Mouse (Mus musculus) kidney, postnatal 0 days (tissue): ENCODE measurements around the gene 1700029F12Rik. TPM values are rescaled to one million over a fixed set of nuclear protein-coding genes. Genes with fewer than 3 reads are reported as not detected.
"Not testable (repeated sequence)": the region's sequence is repeated elsewhere in the genome, so short reads cannot be mapped to it uniquely, and the experiment has no call there.

ENCODE experiments used
- ATAC-seq: fragments of 200-750 bp; cut with Nextera tagmentation; replicated peaks from 2 replicates; pipeline ENCODE4 v1.8.0; 2017; ENCODE audit warnings: low read depth, moderate number of reproducible peaks, moderate TSS enrichment, moderate library complexity; ENCODE audit not compliant: low FRiP score
- DNase-seq: peaks from one replicate; pipeline ENCODE4 v3.0.0-alpha.2; 2016; ENCODE audit warnings: low spot score
- H3K27ac ChIP-seq: fragments of 300-500 bp; sonication (generic); 2 replicates; pipeline ENCODE4 v1.5.1; 2014; ENCODE audit warnings: mild to moderate bottlenecking
- H3K27me3 ChIP-seq: fragments of 300-500 bp; sonication (generic); 2 replicates; pipeline ENCODE4 v1.6.1; 2014; ENCODE audit warnings: low read length, mixed read lengths; ENCODE audit not compliant: insufficient read depth
- H3K36me3 ChIP-seq: fragments of 300-500 bp; sonication (generic); 2 replicates; pipeline ENCODE4 v1.6.1; 2014; ENCODE audit warnings: low read length, mixed read lengths; ENCODE audit not compliant: insufficient read depth
- H3K4me1 ChIP-seq: fragments of 300-500 bp; sonication (generic); replicated peaks from 2 replicates; pipeline ENCODE4 v1.6.1; 2014; ENCODE audit warnings: antibody characterized with exemption, low read length, mixed read lengths; ENCODE audit not compliant: insufficient read depth
- H3K4me2 ChIP-seq: fragments of 300-500 bp; sonication (generic); 2 replicates; pipeline ENCODE4 v1.6.1; 2014; ENCODE audit warnings: mild to moderate bottlenecking, low read length, moderate library complexity, mixed read lengths
- H3K4me3 ChIP-seq: fragments of 300-500 bp; sonication (generic); replicated peaks from 2 replicates; pipeline ENCODE4 v1.5.1; 2014; ENCODE audit warnings: low read depth, low read length
- H3K9ac ChIP-seq: fragments of 300-500 bp; sonication (generic); 2 replicates; pipeline ENCODE4 v1.6.1; 2014; ENCODE audit warnings: low read depth, low read length
- H3K9me3 ChIP-seq: fragments of 300-500 bp; sonication (generic); replicated peaks from 2 replicates; pipeline ENCODE4 v1.6.1; 2016; ENCODE audit warnings: low read length, inconsistent platforms, mixed read lengths
- CTCF ChIP-seq: IDR thresholded peaks from 2 replicates; pipeline ENCODE4 v1.5.1; 2016; ENCODE audit warnings: antibody characterized with exemption, low read depth, mild to moderate bottlenecking, moderate library complexity
- WGBS: fragments of 180-500 bp; shearing (Covaris S2); extraction: QIAGEN DNeasy Blood & Tissue Kit; methylation state at CpG from one replicate; pipeline ENCODE4 v1.1.7; 2014; 5-methylcytosine and 5-hydroxymethylcytosine counted together
- polyA plus RNA-seq: library from polyadenylated mRNA; unstranded; fragments of >200 nt; fragmentation: Nextera tagmentation; extraction: Ambion mirVana; gene quantifications from 2 replicates; pipeline ENCODE4 v1.2.1, GENCODE M21; 2015

Gene 1700029F12Rik
- polyA plus RNA-seq, 1 experiment from 2014 or later: not detected

DNA sequence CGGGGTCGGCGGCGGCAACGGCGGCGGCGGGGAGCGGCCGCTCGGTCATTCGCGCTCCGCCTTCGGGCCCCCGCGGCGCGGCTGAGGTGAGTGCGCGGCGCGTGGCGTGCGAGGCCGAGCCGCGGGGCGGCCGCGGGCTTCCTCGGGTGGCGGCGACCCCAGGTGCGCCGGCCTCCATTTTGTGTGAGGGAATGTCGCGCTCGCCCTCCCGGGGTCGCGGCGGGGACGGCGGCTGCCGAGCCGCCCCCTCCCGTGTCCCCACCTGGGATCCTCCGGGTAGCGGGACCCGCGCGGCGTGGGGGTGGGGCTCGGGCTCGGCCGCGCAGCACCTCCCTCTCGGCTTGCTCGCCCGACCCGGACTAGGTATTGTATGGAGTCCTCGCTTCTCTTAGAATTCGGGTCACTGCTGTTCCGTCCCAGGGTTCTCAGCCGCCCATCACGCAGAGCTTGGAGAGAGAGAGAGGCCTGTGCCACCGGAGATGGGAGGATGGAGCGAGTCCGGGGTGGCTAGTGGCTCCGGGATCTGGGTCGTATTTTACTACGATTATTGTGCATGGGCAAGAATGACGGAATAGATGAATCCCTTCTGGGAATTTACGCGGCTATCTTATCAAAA is 37.6 kb upstream of the 1700029F12Rik start:
- no peaks in the 10 kb centered on the region for H3K9me3 ChIP-seq
- WGBS: under 1% methylated on average over 72 of the region's 76 CpGs
- H3K27me3 ChIP-seq: no peaks in the 10 kb centered on the region; the same call in 1 of the 2 replicates
- no peak for TF ChIP-seq CTCF
- peak overlapping the region; percentile 68 for H3K9ac ChIP-seq
- no peaks in the 10 kb centered on the region for H3K36me3 ChIP-seq
- H3K4me1 ChIP-seq: no peaks in the 10 kb centered on the region
- DNase-seq: peak; percentile 38
- peak overlapping the region; percentile 99 for H3K4me2 ChIP-seq
- ATAC-seq: peak; percentile 77
- H3K4me3 ChIP-seq: peak overlapping the region; percentile 67
- no peak overlapping the region for H3K27ac ChIP-seq

DNA sequence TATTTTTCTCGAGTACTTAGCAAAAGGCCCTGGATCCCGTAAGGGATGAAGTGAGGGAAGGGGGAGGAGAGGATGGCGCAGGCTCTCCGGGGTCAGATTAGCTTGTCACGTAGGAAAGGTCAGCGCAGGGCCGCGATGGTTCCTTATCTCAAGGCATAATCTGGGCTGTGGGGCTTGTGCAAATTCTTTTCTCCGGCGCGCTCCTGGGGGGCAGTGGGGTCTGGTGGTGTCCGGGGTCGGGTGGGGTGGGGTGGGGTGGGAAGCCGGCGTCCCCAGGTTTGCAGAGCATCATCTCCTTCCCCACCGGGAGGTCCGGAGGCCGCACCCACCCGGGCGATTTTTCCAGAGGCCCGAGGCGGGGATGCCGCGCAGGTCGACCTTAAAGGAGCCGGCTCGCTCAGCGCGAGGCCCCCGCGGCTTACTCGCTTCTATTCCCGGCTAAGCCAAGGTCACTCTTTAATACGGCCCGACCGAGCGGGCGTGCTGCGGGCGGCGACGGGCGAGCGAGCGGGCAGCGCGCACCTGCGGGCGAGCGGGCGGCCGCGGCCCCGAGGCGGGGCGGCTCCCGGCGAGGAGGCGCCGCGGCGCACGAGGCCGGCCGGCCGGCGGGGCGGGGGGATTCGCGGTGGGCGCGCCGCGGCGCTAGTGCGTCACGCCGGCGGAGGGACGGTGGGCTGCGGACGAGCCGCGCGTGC is 36.9 kb upstream of the 1700029F12Rik start:
- Histone ChIP-seq H3K27me3 (no peaks in the 10 kb centered on the region; the same call in 1 of the 2 replicates), H3K4me1 (no peaks in the 10 kb centered on the region), H3K36me3 (no peaks in the 10 kb centered on the region), H3K9me3 (no peaks in the 10 kb centered on the region), H3K4me2 (peak overlapping the region; percentile 99), H3K4me3 (peak overlapping the region; percentile 67), H3K27ac (no peak overlapping the region), H3K9ac (peak overlapping the region; percentile 68)
- ATAC-seq (peak; percentile 77), DNase-seq (peak; percentile 18)
- 2% methylated on average over 70 of the region's 85 CpGs for WGBS
- TF ChIP-seq CTCF: no peak

- Histone ChIP-seq H3K27me3 (no peaks in the 10 kb centered on the region; the same call in 1 of the 2 replicates), H3K27ac (no peak overlapping the region), H3K36me3 (no peaks in the 10 kb centered on the region), H3K4me2 (no peak overlapping the region), H3K9me3 (no peaks in the 10 kb centered on the region), H3K9ac (no peak overlapping the region), H3K4me3 (no peak overlapping the region), H3K4me1 (no peaks in the 10 kb centered on the region)
- DNase-seq (no peak), ATAC-seq (no peak)
- no peak for TF ChIP-seq CTCF
- WGBS: 73% methylated on average over 8 of the region's 8 CpGs
Observed at GRCm38 (mm10) chr13:97068151-97068550, 34.0 kb upstream of the 1700029F12Rik start.

DNA sequence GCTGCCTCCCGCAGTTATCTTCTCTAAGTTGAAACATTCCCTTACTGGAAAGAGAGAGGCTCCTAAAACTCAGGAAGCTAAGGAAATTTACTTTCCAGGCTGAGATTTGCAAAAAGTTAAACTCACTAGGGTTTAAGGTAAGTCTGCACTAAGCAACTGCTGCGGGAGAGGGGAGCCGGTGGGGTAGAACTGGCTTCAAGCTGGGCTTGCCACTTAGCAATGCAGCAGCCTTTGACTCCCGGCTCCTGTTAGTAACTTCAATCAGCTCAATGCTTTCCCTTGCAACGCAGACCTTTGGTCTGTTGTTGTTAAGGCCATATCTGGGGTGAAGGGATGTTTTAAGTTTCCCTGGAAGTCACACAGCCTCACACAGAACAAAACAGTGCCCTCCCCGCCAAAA is 33.5 kb upstream of the 1700029F12Rik start:
- Histone ChIP-seq H3K27me3 (no peaks in the 10 kb centered on the region; the same call in 1 of the 2 replicates), H3K4me2 (no peak overlapping the region), H3K27ac (no peak overlapping the region), H3K36me3 (no peaks in the 10 kb centered on the region), H3K4me3 (no peak overlapping the region), H3K9me3 (no peaks in the 10 kb centered on the region), H3K4me1 (no peaks in the 10 kb centered on the region), H3K9ac (no peak overlapping the region)
- DNase-seq (no peak), ATAC-seq (no peak)
- 29% methylated on average over 6 of the region's 6 CpGs for WGBS
- no peak for TF ChIP-seq CTCF

DNA sequence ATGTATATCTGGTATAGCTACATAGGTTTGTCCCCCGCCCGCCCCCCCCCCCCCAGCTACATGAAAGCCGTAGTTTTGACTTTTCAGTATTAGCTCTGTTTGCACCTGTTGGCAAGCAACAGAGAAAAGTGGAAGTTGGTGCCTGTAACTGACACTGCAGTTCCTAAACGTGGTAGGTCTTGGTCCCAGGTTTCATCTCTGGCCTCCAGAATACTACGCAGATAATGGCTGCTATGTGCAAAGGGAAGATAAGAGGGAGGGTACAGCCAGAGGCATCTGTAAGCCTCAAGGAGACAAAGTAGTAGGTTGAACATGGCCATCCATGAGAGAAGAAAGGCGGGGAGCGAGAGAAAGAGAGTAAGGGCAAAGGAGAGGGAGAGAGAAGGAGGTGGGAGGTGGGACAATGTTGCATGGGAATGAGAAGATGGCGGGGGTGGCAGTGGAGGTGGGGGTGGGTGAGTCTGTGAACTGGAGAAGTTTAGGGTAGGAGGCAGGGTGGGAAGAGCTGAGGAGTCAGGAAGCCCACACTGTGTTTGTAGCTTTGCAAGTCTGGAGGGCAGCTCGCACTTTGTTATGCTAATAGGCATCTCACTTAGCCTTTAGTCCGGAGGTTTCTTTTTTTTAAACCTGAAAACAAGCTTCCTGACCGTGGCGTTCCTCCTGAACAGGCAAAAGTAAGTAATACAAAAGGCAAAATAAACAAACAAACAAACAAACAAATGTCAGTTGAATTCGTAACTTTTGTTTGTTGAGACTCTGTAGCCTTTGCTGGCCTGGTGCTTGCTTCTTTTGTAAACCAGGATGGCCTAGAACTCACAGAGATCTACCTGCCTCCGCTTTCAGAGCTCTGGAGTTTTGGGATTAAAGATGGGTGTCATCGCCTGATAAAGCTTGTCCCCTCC is 32.7 kb upstream of the 1700029F12Rik start, which contains the start of gene Fam169a:
Fam169a (plus strand) TSS at position 638 of the 902 bp plus-strand sequence.
- TF ChIP-seq CTCF: no peak
- no peak within 1 kb of the TSS for H3K4me2 ChIP-seq
- no peak for DNase-seq
- no peak within 1 kb of the TSS for H3K9ac ChIP-seq
- no peaks in the 10 kb centered on the region for H3K36me3 ChIP-seq
- WGBS: 71% methylated on average over 15 of the region's 15 CpGs
- no peaks in the 10 kb centered on the region for H3K27me3 ChIP-seq
- no peaks in the 10 kb centered on the region for H3K9me3 ChIP-seq
- H3K4me1 ChIP-seq: no peaks in the 10 kb centered on the region
- ATAC-seq: no peak
- no peak within 1 kb of the TSS for H3K27ac ChIP-seq
- H3K4me3 ChIP-seq: no peak within 1 kb of the TSS

DNA sequence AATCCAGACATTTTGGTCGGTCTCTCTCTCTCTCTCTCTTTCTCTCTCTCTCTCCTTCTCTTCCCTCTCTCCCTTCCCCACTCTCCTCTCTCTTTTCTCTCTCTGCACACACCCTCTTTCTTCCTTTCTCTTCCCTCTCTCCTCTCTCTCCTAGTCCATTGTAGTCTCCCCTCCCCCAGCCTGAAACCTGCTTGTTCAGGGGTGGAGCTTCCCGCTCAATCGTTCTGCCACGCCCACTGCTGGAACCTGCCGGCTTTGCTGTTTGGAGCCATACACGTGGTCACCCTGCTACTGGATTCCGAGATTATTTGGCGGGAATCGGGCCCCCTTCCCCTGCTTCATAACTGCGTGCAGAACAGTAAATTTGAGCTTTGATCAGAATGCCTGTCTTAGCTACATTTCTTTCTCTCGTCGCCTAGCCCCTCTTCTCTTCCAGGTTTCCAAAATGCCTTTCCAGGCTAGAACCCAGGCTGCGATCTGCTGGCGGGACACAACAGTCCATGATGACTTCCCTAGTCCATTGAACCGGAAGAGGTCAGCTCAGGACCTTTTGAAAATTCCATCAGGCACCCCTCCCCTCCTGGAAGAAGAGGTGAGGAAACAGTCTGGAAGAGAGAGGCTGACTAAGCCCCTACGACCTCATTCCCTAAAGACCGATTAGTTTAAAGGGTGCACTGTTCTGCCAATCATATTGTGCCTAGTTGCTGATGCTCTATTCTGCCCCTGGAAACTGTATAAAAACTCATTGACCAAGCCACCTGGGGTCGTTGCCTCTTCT is 30.9 kb upstream of the 1700029F12Rik start:
- 49% methylated on average over 18 of the region's 18 CpGs for WGBS
- not testable (repeated sequence) for H3K27ac ChIP-seq, ATAC-seq

More for the DNA sequence above, 30.9 kb upstream of the 1700029F12Rik start:
- H3K9me3 ChIP-seq, H3K9ac ChIP-seq, H3K4me2 ChIP-seq, H3K4me1 ChIP-seq, H3K27me3 ChIP-seq, H3K4me3 ChIP-seq, H3K36me3 ChIP-seq, DNase-seq: not testable (repeated sequence)
